In the genomic region with DNA sequence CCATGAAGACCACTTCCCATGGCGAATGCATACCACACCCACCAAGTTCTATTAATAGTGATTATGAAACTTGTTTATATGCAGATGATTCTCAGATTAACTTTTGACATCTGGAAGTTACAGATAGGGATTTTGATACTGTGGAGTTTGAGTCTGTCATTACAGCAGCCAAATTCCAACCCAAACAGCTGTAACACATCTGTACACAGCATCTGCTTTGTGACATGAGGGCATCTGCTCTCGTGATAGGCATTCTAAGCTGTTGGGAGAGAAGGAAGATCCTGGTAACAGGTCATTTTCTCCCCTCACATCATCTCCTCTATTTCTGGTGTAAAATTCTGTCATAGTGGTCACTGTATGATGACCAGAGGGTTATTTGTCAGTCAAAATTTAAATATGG, we compare ENCODE assay signal across 18 mouse cellular contexts.
"Had no signal": no experiment of that assay in that cellular context is flagged by ENCODE, and none has a peak within 500 bp of the region (broad histone marks: within the 10 kb centered on the region; RNA-seq: fewer than 3 reads in every experiment).

No protein-coding gene starts in this region.

- H3K27me3 ChIP-seq: limb, embryonic 12.5 days; liver, embryonic 13.5 days; midbrain, embryonic 12.5 days; midbrain, embryonic 15.5 days; neural tube, embryonic 12.5 days; neural tube, embryonic 15.5 days had no signal

- H3K9me3 ChIP-seq: limb, embryonic 12.5 days; liver, embryonic 13.5 days; midbrain, embryonic 12.5 days; midbrain, embryonic 15.5 days; neural tube, embryonic 12.5 days; neural tube, embryonic 15.5 days had no signal

- H3K4me3 ChIP-seq: limb, embryonic 12.5 days; liver, embryonic 13.5 days; midbrain, embryonic 12.5 days; midbrain, embryonic 15.5 days; neural tube, embryonic 12.5 days; neural tube, embryonic 15.5 days had no signal

- H3K4me2 ChIP-seq: limb, embryonic 12.5 days; liver, embryonic 13.5 days; midbrain, embryonic 12.5 days; midbrain, embryonic 15.5 days; neural tube, embryonic 12.5 days; neural tube, embryonic 15.5 days had no signal

- H3K9ac ChIP-seq: limb, embryonic 12.5 days; liver, embryonic 13.5 days; midbrain, embryonic 12.5 days; midbrain, embryonic 15.5 days; neural tube, embryonic 12.5 days; neural tube, embryonic 15.5 days had no signal

- H3K4me1 ChIP-seq: limb, embryonic 12.5 days; liver, embryonic 13.5 days; midbrain, embryonic 12.5 days; midbrain, embryonic 15.5 days; neural tube, embryonic 12.5 days; neural tube, embryonic 15.5 days had no signal

- H3K36me3 ChIP-seq: limb, embryonic 12.5 days; liver, embryonic 13.5 days; midbrain, embryonic 12.5 days; midbrain, embryonic 15.5 days; neural tube, embryonic 12.5 days; neural tube, embryonic 15.5 days had no signal

- H3K27ac ChIP-seq: hindbrain, postnatal 0 days; limb, embryonic 12.5 days; liver, embryonic 13.5 days; macrophage; midbrain, embryonic 12.5 days; midbrain, embryonic 15.5 days; neural tube, embryonic 12.5 days; neural tube, embryonic 15.5 days had no signal

- DNase-seq: kidney, adult 18-20 months; kidney, adult 9 months; kidney, postnatal 14 days; kidney, postnatal 4 days; liver, embryonic 13.5 days; retina, postnatal 1 day; right cerebral cortex, postnatal 25 days; thymus, adult 18-20 months; thymus, postnatal 36 days had no signal

- ATAC-seq: hindbrain, postnatal 0 days; inflammation-experienced regulatory T-cells, adult 6 months; intestine, embryonic 16.5 days; midbrain, embryonic 15.5 days had no signal
